Mouse (Mus musculus): ENCODE results near the gene Orai3. TPM values are rescaled to one million over a fixed set of nuclear protein-coding genes. Genes with fewer than 3 reads are reported as not detected.
A peak's percentile ranks its signal among the peaks of the same experiment; 100 is the strongest.

The Orai3 gene
- polyA plus RNA-seq, 1 experiment = 23.1 TPM

- H3K4me1 ChIP-seq (ENCODE audit: control insufficient read depth, insufficient read depth, insufficient read length, low read length) = peaks cover 8% of the 10 kb centered on the region; the same call in 1 of the 2 replicates
Observed at GRCm38 (mm10) chr7:127800435-127801009, 30.9 kb downstream of the Orai3 start, which contains the start of gene Hsd3b7. Hsd3b7 (plus strand) TSS chr7:127800604.

GRCm38 (mm10) chr7:127801010-127801621 lies 31.5 kb downstream of the Orai3 start:
- peak overlapping the region; percentile 68 for H3K27ac ChIP-seq (replicated peaks; ENCODE audit: low read depth, low read length)
- peaks cover 8% of the 10 kb centered on the region; the same call in 1 of the 2 replicates for H3K4me1 ChIP-seq (ENCODE audit: control insufficient read depth, insufficient read depth, insufficient read length, low read length)
- peak overlapping the region; percentile 54 for H3K4me3 ChIP-seq (ENCODE audit: insufficient read depth, low read depth, low read length)

More at GRCm38 (mm10) chr7:127800435-127801009, 30.9 kb downstream of the Orai3 start, which contains the start of gene Hsd3b7:
- Histone ChIP-seq H3K27ac (replicated peaks; ENCODE audit: low read depth, low read length) (peak within 1 kb of the TSS; percentile 68), H3K4me3 (ENCODE audit: insufficient read depth, low read depth, low read length) (peak within 1 kb of the TSS; percentile 54)

- H3K4me1 ChIP-seq (ENCODE audit: control insufficient read depth, insufficient read depth, insufficient read length, low read length) = peaks cover 8% of the 10 kb centered on the region; the same call in 1 of the 2 replicates
- H3K4me3 ChIP-seq (ENCODE audit: insufficient read depth, low read depth, low read length) = no peak overlapping the region
Observed at GRCm38 (mm10) chr7:127802313-127802712, 32.7 kb downstream of the Orai3 start.

GRCm38 (mm10) chr7:127808821-127809220 lies 39.2 kb downstream of the Orai3 start:
- peaks cover under 1% of the 10 kb centered on the region; the same call in 1 of the 2 replicates for H3K4me1 ChIP-seq (ENCODE audit: control insufficient read depth, insufficient read depth, insufficient read length, low read length)
- H3K27ac ChIP-seq (replicated peaks; ENCODE audit: low read depth, low read length) = no peak overlapping the region

More at GRCm38 (mm10) chr7:127802313-127802712, 32.7 kb downstream of the Orai3 start:
- no peak overlapping the region for H3K27ac ChIP-seq (replicated peaks; ENCODE audit: low read depth, low read length)

GRCm38 (mm10) chr7:127809846-127810245 lies 40.2 kb downstream of the Orai3 start:
- H3K4me1 ChIP-seq (ENCODE audit: control insufficient read depth, insufficient read depth, insufficient read length, low read length) = peaks cover 9% of the 10 kb centered on the region
- no peak overlapping the region for H3K4me3 ChIP-seq (ENCODE audit: insufficient read depth, low read depth, low read length)
- H3K27ac ChIP-seq (replicated peaks; ENCODE audit: low read depth, low read length) = no peak overlapping the region

More at GRCm38 (mm10) chr7:127808821-127809220, 39.2 kb downstream of the Orai3 start:
- no peak overlapping the region for H3K4me3 ChIP-seq (ENCODE audit: insufficient read depth, low read depth, low read length)

GRCm38 (mm10) chr7:127810650-127811049 lies 41.0 kb downstream of the Orai3 start:
- no peak overlapping the region for H3K4me3 ChIP-seq (ENCODE audit: insufficient read depth, low read depth, low read length)
- peaks cover 17% of the 10 kb centered on the region for H3K4me1 ChIP-seq (ENCODE audit: control insufficient read depth, insufficient read depth, insufficient read length, low read length)
- H3K27ac ChIP-seq (replicated peaks; ENCODE audit: low read depth, low read length) = no peak overlapping the region

- Histone ChIP-seq H3K27ac (replicated peaks; ENCODE audit: low read depth, low read length) (no peak overlapping the region), H3K4me1 (ENCODE audit: control insufficient read depth, insufficient read depth, insufficient read length, low read length) (peaks cover 21% of the 10 kb centered on the region), H3K4me3 (ENCODE audit: insufficient read depth, low read depth, low read length) (no peak overlapping the region)
Observed at GRCm38 (mm10) chr7:127811240-127811639, 41.6 kb downstream of the Orai3 start.

GRCm38 (mm10) chr7:127812292-127812691 lies 42.7 kb downstream of the Orai3 start:
- Histone ChIP-seq H3K4me1 (ENCODE audit: control insufficient read depth, insufficient read depth, insufficient read length, low read length) (peaks cover 21% of the 10 kb centered on the region), H3K27ac (replicated peaks; ENCODE audit: low read depth, low read length) (peak overlapping the region; percentile 81; the same call in 1 of the 2 replicates), H3K4me3 (ENCODE audit: insufficient read depth, low read depth, low read length) (no peak overlapping the region)

GRCm38 (mm10) chr7:127813821-127814220 lies 44.2 kb downstream of the Orai3 start:
- H3K27ac ChIP-seq (replicated peaks; ENCODE audit: low read depth, low read length) = peak overlapping the region; percentile 93
- H3K4me3 ChIP-seq (ENCODE audit: insufficient read depth, low read depth, low read length) = peak overlapping the region; percentile 26
- H3K4me1 ChIP-seq (ENCODE audit: control insufficient read depth, insufficient read depth, insufficient read length, low read length) = peaks cover 21% of the 10 kb centered on the region

- Histone ChIP-seq H3K27ac (replicated peaks; ENCODE audit: low read depth, low read length) (peak overlapping the region; percentile 93), H3K4me1 (ENCODE audit: control insufficient read depth, insufficient read depth, insufficient read length, low read length) (peaks cover 25% of the 10 kb centered on the region), H3K4me3 (ENCODE audit: insufficient read depth, low read depth, low read length) (peak overlapping the region; percentile 26)
Observed at GRCm38 (mm10) chr7:127814241-127814921, 44.8 kb downstream of the Orai3 start.

GRCm38 (mm10) chr7:127815116-127815665 lies 45.6 kb downstream of the Orai3 start:
- H3K4me3 ChIP-seq (ENCODE audit: insufficient read depth, low read depth, low read length) = no peak overlapping the region

GRCm38 (mm10) chr7:127815954-127816821 lies 46.6 kb downstream of the Orai3 start:
- H3K27ac ChIP-seq (replicated peaks; ENCODE audit: low read depth, low read length) = peak overlapping the region; percentile 93
- no peak overlapping the region for H3K4me3 ChIP-seq (ENCODE audit: insufficient read depth, low read depth, low read length)
- H3K4me1 ChIP-seq (ENCODE audit: control insufficient read depth, insufficient read depth, insufficient read length, low read length) = peaks cover 29% of the 10 kb centered on the region

More at GRCm38 (mm10) chr7:127815116-127815665, 45.6 kb downstream of the Orai3 start:
- Histone ChIP-seq H3K4me1 (ENCODE audit: control insufficient read depth, insufficient read depth, insufficient read length, low read length) (peaks cover 29% of the 10 kb centered on the region), H3K27ac (replicated peaks; ENCODE audit: low read depth, low read length) (peak overlapping the region; percentile 93)

GRCm38 (mm10) chr7:127817053-127817452 lies 47.4 kb downstream of the Orai3 start:
- Histone ChIP-seq H3K4me3 (ENCODE audit: insufficient read depth, low read depth, low read length) (no peak overlapping the region), H3K27ac (replicated peaks; ENCODE audit: low read depth, low read length) (peak overlapping the region; percentile 62), H3K4me1 (ENCODE audit: control insufficient read depth, insufficient read depth, insufficient read length, low read length) (peaks cover 29% of the 10 kb centered on the region)

GRCm38 (mm10) chr7:127817776-127818175 lies 48.2 kb downstream of the Orai3 start:
- H3K4me3 ChIP-seq (ENCODE audit: insufficient read depth, low read depth, low read length) = no peak overlapping the region
- no peak overlapping the region for H3K27ac ChIP-seq (replicated peaks; ENCODE audit: low read depth, low read length)
- H3K4me1 ChIP-seq (ENCODE audit: control insufficient read depth, insufficient read depth, insufficient read length, low read length) = peaks cover 29% of the 10 kb centered on the region
